Mouse (Mus musculus) heart, adult 18-20 months (tissue): Measurements from ENCODE around the gene Arntl2. TPM values are rescaled to one million over a fixed set of nuclear protein-coding genes. Genes with fewer than 3 reads are reported as not detected.
"Not testable (repeated sequence)": the region's sequence is repeated elsewhere in the genome, so short reads cannot be mapped to it uniquely, and the experiment has no call there.

Experiments
- DNase-seq, 2 experiments: peaks; one replicate each; pipeline ENCODE4 v3.0.0; 2021 to 2022; ENCODE audit warnings: mixed read lengths in 1 of 2
- long read RNA-seq, 2 experiments: library from polyadenylated mRNA; stranded (forward); transcript quantifications; one replicate each; pipeline ENCODE4 v2.0.0; 2021
- total RNA-seq, 2 experiments: library from RNA; stranded (reverse); gene quantifications; 2 replicates each; pipeline ENCODE4 v1.2.3; 2021

Arntl2 gene
- 1 to 10 TPM in 1 of 2 experiments, under 1 TPM in 1; 0.50 to 1.3 TPM for total RNA-seq
- long read RNA-seq, experiment 1: 0 reads
- long read RNA-seq, experiment 2, partial matches to known transcripts: 0 of 1 reads
- long read RNA-seq, experiment 2, other reads (novel, unspliced or antisense): 1 of 1 reads

DNA sequence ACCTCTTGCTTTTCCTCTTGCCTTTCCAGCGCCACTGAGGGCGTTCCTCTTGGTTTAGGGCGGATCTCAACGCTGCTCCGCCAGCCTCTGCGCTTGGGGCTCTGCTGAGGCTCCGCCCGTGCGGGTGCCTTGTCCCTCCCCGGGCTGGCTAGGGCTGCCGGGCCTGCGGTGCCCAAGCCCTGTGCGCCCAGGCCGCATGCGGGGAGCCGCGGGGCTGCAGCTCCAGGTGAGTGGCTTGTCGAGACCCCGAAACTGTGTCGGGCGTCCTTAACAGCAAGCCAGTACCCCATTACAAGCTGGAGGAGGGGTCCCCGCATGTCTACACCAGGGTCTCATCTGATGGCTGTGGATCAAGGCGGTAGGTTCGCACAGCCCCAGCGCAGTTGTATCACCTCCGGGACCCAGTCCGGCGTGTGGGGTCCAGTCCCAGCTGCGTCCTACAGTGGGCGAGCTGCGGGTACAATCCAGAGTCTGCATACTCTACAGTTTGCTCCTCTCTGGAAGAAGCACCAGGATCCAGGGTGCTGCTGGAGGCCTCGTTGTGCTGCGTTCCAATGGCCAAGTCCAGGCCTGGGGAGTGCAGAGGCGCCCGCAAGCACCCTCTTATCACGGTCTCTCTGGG lies at the start of gene Arntl2:
Gene Arntl2, plus strand, starts transcription at position 132 of the 622 bp plus-strand sequence.
- peak; percentile 82 to 84 for DNase-seq

DNA sequence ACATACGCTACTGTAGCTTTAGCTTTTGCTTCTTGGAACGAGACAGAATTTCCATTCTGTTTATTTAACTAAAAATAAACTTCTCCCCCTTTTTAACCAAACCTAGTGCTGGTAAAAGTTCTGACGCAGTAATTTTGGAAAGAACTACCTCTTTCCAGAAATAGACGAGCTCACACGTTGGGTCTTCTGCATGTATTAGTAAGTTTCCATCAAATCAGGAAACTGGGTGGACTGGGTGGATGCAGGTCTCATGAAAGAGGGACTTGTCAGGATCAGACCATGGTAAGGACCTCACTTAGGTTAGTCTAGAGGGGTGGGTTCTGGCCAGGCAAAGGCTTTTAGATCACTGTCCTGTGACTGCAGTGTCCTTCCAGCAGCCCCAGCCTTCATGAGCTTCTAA lies 49.3 kb upstream of the Arntl2 start:
- no peak for DNase-seq

DNA sequence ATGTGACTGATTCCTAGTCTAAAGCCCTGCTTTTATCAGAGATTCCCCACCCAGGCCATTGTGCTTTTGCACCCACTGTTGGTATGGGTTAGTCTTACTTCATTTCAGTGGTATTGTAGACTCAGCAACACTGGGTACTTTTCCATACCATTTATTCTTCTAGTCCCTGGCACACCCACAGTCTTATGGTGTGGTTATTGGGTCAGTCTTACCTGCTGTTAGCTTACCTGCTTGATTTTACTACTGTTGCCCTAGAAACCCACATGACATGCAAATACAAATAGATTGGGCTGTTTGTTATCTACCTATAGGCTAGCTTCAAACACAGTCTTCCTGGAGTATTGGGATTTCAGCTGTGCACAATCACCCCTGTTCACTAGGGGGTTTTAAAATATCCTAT lies 48.8 kb upstream of the Arntl2 start:
- no peak for DNase-seq

DNA sequence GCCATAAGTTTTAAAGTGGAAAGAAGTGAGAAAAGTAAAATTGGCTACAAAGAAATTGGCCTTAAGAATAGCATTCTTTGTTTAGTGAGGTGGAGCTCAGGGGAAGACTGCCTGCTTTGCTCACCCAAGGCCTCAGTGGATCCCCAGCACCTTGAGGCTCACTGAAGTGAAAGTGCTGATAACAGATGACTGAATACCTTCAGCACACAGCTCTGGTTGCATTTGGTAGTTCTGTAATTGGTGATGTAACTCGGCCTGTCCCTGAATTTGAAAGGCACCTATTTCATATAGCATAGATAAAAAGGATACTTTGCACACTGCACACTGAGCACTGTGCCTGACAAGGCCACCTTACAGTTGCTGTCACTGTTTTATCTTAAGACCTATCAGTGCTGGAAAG lies 47.6 kb upstream of the Arntl2 start:
- DNase-seq: no peak

DNA sequence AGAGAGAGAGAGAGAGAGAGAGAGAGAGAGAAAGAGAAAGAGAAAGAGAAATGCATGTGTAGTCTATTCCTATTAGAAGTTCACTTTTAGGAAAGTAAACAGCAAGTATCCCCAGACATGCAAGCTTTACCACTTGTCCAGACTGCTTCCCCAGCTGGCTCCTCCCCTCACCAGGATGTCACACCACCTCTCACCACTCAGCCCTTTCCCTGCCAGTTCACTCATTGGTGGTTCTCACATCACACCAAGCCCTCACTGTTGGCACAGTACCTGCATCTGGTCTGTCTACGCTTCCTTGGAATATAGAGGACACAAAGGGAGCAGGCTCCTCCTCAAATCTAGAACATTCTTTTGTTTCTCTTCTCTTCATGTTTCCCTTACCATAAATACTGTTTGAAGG lies 44.2 kb upstream of the Arntl2 start:
- peak in 1 of 2 experiments; percentile 36 for DNase-seq

DNA sequence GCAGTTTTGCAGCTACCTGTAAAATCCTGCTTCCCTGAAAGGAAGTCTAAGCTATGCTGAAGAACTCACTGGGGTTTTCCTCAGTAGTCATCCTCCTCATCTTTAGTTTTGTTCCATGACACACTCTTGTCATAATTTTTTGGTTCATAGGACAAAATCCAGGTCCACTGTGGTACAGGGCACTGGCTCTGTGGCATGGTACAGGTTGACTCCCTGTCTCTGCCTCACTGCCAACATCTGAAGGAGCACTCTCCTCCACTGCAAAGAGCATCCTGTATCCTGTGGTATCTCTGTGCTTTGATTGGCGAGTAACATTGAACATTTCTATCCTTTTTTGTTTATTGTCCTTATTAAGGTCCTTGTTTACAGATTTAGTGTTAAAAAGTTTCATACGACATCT lies 43.7 kb upstream of the Arntl2 start:
- no peak for DNase-seq

DNA sequence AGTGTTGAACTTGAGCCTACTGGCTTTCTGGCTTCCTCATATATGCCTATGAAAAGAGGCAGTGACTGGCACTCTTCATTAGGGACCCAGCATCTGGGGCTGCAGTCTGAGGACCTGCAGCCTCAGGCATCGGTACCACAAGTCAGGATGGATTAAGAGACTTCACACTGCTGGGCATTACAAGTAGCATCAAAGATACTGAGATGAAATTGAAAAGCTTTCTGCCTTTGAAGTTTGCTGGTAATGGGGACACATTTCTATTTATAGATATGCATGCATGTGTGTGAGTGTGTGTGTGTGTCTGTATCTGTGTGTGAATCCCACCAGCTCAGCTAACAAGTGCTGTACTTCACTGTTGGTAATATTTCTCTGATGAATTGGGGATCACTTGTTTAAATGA lies 43.2 kb upstream of the Arntl2 start:
- no peak for DNase-seq

DNA sequence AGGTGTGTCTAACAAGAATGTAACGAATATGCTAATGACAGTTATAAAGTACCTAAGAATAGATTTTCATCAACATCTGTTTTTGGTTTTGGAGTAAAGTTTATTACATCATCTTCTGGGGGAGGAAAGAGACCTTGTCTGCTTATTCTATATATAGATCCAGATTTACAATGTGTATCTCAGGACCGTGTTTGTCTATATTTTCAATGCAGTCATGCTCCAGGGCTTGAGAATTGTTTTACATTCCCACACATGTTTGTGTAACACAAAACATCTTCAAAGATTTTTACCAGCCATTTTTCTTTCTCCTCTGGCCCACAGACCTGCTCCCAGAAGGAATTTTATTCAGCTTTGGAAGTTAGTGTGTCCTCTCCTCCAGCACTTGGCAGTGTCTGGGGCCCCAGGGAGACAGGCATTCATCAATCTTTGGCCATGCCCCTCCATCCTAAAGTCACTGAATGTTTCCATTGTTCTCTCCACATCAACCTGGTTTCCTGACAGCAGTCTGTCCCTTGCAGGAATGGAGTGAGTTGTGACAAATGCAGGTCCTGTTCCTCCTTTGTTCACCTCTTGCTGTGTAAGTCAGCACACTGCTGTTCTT lies 42.2 kb upstream of the Arntl2 start:
- DNase-seq: no peak

DNA sequence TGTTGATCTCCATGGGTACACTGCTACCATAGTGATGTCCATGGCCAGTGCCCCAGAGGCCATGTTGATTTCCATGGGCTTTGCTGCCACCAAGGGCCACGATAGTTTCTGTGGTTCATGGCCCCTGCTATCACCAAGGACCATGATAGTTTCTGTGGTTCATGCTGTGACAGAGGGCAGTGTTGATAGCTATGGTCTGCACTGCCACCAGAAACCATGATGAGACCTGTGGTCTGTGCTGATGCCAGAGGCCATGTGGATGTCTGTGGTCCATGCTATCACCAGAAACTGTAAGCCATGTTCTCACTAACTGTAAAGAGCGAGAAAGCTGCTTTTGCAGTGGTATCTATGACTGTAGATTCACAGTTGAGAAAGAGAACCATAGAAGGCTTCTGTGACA lies 40.7 kb upstream of the Arntl2 start:
- no peak for DNase-seq

DNA sequence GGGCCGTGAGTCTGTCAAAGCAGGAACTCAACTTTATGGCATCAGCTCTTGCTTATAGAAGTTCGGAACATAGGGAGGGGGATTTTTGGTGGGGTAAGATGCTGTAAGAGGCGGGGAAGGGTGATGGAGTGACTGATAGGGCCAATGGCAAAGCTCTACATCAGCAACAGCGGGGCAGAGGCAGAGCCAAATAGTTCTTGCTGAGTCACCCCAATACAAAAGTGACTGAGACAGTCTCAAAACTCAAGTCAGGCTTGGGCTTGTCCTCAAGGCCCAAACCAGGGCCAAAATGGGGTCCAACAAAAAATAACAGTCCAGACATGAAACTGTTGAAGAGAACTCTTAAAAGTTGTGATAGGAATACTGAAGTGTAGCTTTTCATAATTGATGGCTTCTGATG lies 40.2 kb upstream of the Arntl2 start:
- no peak for DNase-seq

DNA sequence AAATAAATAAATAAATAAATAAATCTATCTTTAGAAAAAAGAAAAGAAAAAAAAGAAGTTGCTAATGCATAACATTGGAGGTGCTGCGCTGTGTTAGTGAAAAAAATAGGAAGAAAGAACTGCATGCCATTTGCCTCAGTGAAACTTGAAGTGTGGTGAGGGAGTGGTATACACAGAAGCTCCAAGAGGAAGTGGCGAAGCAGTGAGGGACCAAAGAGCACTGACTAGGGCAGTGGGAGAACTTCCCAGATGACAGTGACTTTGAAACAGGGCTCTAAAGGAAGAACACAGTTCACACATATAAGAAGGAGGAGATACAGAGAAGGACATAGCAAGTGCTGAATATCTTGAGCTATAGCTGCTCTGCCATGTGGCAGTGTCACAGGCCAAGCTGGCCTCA lies 36.8 kb upstream of the Arntl2 start:
- no peak for DNase-seq

DNA sequence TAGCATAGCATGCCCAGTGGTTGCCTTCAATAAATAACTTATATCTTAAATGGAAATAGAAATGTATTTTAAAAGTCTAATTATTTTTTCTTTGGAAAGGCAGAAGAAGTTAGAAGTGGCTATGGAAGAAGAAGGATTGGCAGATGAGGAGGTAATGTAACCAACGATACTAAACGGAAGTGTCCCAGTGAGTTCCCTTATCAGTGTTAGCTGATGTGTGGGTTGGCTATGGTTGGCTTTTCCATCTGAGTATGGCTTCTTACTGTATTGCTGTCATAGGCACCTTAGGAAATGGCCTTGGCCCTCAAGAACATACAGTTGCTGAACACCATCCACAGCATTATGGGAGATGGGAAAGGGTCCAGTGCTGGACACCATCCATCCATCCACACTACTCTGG lies 35.8 kb upstream of the Arntl2 start:
- DNase-seq: no peak

DNA sequence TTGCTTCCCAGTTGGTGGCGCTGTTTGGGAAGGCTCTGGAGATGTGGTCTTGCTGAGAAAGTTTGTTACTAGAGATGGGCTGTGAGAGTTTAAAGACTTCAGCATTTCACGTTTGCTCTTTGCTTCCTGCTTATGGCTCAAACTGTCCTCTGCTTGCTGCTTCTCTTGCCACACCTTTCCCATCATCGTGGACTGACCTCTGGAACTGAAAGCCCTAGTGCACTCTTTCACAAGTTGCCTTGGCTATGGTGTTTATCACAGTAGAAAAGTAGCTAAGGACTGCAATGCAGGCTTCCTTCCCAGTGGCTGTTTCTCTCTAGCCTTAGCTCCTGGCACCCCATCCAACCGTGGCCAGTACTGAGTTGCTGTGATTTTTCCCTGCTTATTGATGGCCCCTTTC lies 35.1 kb upstream of the Arntl2 start:
- DNase-seq: no peak

DNA sequence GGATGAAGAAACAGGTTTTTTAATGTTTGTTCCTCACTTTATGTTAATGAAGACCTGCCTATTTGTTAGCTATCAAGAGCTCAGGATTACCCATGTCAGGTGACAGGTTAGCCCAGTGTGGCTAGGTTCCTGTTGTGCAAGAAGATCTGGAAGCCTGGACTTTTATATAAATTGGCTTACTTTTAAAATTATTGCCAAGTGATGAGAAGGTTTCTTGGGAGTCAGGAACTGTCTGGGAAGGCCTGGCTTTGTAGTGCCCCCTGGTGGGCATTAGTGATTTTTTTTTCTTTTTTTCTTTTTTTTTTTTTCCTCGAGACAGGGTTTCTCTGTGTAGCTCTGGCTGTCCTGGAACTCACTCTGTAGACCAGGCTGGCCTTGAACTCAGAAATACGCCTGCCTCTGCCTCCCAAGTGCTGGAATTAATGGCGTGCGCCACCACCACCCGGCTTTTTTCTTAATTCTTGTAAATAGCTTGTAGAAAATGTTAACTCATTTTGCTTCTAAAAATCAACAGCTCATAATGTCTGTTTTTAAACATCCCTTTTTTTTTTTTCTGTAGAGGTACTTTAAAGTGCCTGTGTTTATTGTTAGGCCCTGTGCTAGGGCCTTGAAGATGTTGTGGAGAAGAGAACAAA lies 33.5 kb upstream of the Arntl2 start:
- peak in 1 of 2 experiments; percentile 54 for DNase-seq

DNA sequence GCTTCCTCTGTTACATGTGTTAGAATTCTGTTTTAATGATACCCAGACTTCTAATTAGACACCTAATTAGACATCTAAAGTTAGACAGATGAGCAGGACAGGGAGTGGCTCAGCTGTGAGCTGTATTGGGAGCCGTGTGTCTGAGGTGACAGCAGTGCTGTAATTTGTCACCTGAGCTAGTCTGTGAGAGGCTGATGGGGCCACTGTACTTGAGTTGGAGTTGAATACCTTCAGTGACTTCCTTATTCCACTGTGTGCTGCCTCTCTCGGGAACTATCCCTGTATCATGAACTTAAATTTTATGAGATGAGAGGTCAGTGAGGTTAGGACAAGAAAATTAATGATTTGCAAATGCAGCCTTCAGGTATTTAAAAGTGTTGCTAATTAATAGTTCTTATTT lies 31.3 kb upstream of the Arntl2 start:
- DNase-seq: no peak

DNA sequence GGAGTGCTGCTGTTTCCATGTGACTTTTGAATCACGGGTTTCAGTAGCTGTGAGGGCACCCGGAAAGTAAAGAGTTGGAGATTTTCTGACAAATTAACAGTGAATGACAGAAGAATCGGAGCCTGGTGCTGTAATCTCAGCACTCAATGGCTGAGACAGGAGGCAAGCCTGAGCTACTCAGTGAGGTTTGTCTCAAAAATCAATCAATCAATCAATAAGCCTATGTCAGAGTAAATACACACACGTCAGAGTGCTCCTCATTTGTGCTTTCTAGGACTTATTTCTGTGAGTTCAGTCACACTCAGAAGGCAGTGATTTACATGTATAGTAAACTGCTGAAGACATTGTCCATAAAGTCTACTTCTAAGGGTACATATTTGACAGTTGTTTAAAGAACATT lies 30.6 kb upstream of the Arntl2 start:
- DNase-seq: no peak

DNA sequence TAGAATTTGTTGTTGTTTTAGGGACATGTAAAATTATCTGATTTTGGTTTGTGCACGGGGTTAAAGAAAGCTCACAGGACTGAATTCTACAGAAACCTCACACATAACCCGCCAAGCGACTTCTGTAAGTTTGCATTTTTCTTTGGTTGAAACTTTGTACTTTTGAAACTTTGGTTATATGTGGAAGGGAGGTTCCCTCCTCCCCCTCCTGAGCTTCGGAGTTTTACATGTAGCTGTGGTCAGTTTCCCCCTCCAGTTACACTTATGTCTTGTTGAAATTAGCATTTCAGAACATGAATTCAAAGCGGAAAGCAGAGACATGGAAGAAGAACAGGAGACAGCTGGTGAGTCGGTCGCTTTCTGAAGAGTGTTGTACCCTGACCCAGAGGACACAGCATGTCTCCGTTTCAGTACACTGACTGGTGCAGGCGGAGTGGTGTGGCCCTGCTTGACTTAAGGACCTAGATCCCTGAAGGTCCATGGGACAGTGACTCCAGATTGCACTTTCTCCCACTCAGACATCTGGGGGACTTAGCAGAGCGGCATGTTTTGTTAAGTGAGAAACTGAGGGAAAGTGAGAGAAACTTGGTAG lies 26.9 kb upstream of the Arntl2 start:
- no peak for DNase-seq

DNA sequence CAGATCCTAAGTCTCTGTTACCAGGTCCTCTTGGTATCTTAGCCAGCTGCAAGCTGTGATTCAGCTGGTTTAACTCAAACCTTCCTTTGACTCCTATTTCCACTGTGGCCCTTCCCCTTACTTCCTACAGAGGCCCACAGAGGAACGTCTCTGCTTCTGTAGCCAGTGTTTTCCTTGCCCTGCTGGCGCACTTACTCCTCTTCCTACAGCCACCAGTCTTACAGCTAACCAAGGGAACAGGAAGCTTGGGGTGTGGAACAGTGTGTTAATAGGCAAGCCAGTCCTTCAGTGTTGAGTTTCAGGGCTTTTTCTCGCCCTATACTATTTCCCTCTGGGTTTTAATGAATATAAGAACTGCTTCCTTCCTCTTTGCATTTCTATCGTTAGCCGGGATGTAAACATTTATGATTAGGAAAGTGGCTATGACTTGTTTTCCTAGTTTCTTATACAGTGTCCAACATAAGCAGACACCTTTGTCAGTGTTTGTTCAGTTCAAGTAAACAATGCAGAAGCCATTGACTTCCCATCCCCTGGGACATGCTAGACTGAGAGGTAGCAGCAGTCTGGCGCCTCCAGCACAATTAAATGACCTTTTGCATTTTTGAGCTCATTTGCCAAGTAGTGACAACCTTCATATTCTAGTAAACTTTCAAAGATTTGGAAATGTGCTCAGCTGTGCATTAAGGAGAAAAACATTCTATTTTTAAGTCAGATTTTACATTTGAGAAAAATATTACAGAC lies 25.7 kb upstream of the Arntl2 start:
- DNase-seq: peak in 1 of 2 experiments; percentile 73

DNA sequence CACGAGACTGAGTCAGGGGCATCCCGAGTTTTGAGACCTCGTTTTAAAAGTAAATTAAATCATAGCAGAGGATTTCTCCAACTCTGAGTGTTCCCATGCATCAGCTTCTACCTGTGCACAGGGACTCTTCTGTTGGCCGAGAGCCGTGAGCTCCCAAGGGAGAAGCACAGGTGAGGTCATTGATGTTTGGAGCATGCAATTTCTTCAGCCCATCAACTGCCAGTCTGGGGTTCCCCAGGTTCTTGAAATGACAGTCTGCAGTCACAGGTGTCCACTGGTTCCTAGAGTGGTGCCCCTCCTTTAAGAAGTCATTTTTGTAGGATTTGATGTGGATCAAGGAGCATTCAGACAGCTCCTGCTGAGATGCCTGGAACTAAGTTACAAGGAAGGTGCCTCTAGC lies 25.0 kb upstream of the Arntl2 start:
- no peak for DNase-seq

DNA sequence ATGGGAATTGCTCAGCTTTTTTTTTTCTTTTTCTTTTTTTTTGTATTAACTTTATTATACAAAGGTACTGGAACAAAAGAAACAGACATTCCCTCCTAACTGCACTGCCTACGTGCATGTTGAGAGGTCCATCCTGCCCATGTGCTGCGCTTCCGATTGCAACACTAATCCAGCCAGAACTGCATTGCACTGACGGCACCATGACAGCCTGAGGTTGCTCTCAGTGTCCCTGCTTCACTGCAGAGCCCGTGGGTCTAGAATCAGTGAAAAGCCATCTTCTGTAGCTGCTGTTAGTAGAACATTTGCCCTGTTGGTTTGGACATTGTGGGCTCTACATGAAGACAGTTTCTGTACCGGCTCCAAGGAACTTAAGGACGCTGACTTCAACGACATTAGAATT lies 20.0 kb upstream of the Arntl2 start:
- not testable (repeated sequence) for DNase-seq

DNA sequence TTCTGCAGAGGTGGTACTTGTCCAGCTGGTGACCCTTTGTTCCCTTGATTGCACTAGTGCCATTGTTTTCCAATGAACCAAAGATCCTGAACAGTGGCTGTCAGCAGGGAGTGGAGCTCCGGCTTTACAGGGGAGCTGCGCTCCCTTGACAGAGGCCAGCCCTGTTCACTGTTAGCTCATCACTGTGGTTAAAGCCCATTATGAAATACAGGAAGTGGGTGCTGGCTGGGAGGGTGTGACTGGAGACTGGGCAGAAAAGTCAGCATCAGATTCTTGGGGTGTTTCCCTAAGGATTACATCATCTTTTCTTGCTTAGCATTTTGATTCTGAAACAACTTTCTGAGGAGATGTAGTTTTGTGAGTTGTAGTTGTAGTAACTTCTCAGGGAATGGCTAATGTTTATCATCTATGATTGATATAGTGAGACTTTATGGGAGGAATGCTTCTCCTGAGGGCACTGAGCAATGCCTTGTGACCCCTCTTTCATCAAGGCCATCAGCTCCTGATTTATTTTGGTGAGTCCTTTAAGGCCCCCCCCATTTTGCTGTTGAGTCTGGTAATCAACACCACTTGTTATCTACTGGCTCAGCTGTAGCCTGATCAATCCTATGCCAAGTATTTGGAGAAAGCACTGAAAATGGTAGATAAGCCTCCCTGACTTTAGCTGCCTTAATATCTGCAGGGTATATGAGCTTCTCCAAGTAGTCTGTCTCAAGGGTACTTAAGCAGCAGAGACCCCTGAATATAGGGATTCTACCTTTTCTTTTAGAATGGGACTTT lies 19.1 kb upstream of the Arntl2 start:
- peak; percentile 63 to 75 for DNase-seq

DNA sequence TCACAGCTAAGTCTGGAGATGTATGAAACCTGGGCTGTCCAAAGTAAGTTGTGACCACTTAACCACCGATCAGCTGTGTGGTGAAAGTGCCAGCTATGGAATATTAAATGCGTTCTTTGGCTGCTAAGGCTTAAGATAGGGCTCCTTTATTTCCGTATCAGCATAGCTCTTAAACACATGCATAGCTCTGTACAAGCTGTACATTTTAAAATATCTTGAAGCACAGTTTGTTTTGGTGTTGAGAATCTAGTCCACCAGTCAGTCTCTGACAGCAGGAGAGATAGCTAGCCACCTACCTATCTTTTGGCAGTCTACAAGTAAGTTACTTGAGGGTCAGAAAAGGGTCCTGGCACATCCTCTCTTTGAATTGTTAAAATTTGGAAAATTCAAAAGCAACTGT lies 17.8 kb upstream of the Arntl2 start:
- no peak for DNase-seq
